Comparison of ENCODE assay signal across 26 mouse cellular contexts in genomic region chr10:60097774-60098173, GRCm38 (mm10). TPM values are rescaled to one million over a fixed set of nuclear protein-coding genes. Genes with fewer than 3 reads are reported as not detected.
A peak's percentile ranks its signal among the peaks of the same experiment; 100 is the strongest.
DNase-seq lines count a peak whose midpoint lies in the region; ATAC-seq and TF ChIP-seq lines count a peak whose summit lies in the region.
"Had no signal": no experiment of that assay in that cellular context is flagged by ENCODE, and none has a peak within 500 bp of the region (broad histone marks: within the 10 kb centered on the region; RNA-seq: fewer than 3 reads in every experiment).

No protein-coding gene starts in this region.

- WGBS in kidney, embryonic 16.5 days, result 33% methylated on average over 5 of the region's 5 CpGs
- 53% methylated on average over 5 of the region's 5 CpGs for WGBS in stomach, embryonic 15.5 days
- 58% methylated on average over 5 of the region's 5 CpGs for WGBS in stomach, postnatal 0 days

- no peak for DNase-seq in frontal cortex, postnatal 10 days (ENCODE audit: low spot score in 2 of 2)
- no peak for DNase-seq in kidney, postnatal 10 days
- peak; percentile 41 to 62 for DNase-seq in layer of hippocampus, adult 18-20 months (ENCODE audit: low spot score in 2 of 2)
- DNase-seq in layer of hippocampus, adult 9-10 months (ENCODE audit: low spot score), result no peak
- DNase-seq in stomach, postnatal 0 days (ENCODE audit: low spot score), result no peak
- DNase-seq: adrenal gland, adult 8-10 months; adrenal gland, postnatal 25 days; cerebellum, adult 18-20 months; cerebellum, adult 9-10 months; forebrain, postnatal 0 days; gastrocnemius, postnatal 10 days; gastrocnemius, postnatal 36 days; heart, adult 2 months; heart, postnatal 14 days; heart, postnatal 4 days had no signal

- 0 out of 2 replicates have a peak, but pooled peaks cover 4% of the 10 kb centered on the region for H3K36me3 ChIP-seq in kidney, embryonic 16.5 days (ENCODE audit: insufficient read depth, low read length)
- peaks cover 7% of the 10 kb centered on the region; the same call in 1 of the 2 replicates for H3K36me3 ChIP-seq in stomach, embryonic 15.5 days
- H3K36me3 ChIP-seq in stomach, postnatal 0 days (ENCODE audit: control insufficient read depth, insufficient read depth, low read length), result no peaks in the 10 kb centered on the region
- H3K36me3 ChIP-seq: embryonic facial prominence, embryonic 12.5 days had no signal

- H3K27ac ChIP-seq in kidney, embryonic 16.5 days (ENCODE audit: low read length), result peak overlapping the region; percentile 31
- 0 out of 2 replicates have a peak overlapping the region, but pooled peaks have one; percentile 11 for H3K27ac ChIP-seq in stomach, embryonic 15.5 days
- H3K27ac ChIP-seq in stomach, postnatal 0 days (replicated peaks), result no peak overlapping the region
- H3K27ac ChIP-seq: embryonic facial prominence, embryonic 12.5 days; embryonic facial prominence, embryonic 15.5 days; heart, adult 2 months; heart, embryonic 13.5 days; hindbrain, embryonic 14.5 days had no signal

- H3K9me3 ChIP-seq in kidney, embryonic 16.5 days (ENCODE audit: low read length), result no peaks in the 10 kb centered on the region
- H3K9me3 ChIP-seq in stomach, embryonic 15.5 days, result no peaks in the 10 kb centered on the region
- no peaks in the 10 kb centered on the region for H3K9me3 ChIP-seq in stomach, postnatal 0 days (ENCODE audit: control insufficient read depth, low read length)
- H3K9me3 ChIP-seq: embryonic facial prominence, embryonic 12.5 days; embryonic facial prominence, embryonic 15.5 days; heart, embryonic 10.5 days; heart, embryonic 13.5 days had no signal

- H3K9ac ChIP-seq in kidney, embryonic 16.5 days (replicated peaks; ENCODE audit: low read length), result no peak overlapping the region
- no peak overlapping the region for H3K9ac ChIP-seq in stomach, embryonic 15.5 days
- no peak overlapping the region for H3K9ac ChIP-seq in stomach, postnatal 0 days (ENCODE audit: low read length)
- H3K9ac ChIP-seq: embryonic facial prominence, embryonic 12.5 days; embryonic facial prominence, embryonic 15.5 days; forebrain, postnatal 0 days; heart, embryonic 13.5 days; hindbrain, embryonic 14.5 days had no signal

- no peak overlapping the region for H3K4me2 ChIP-seq in kidney, embryonic 16.5 days (replicated peaks; ENCODE audit: low read depth, low read length)
- no peak overlapping the region for H3K4me2 ChIP-seq in stomach, embryonic 15.5 days
- no peak overlapping the region for H3K4me2 ChIP-seq in stomach, postnatal 0 days (replicated peaks; ENCODE audit: low read depth)
- H3K4me2 ChIP-seq: embryonic facial prominence, embryonic 12.5 days; embryonic facial prominence, embryonic 15.5 days; heart, embryonic 13.5 days; hindbrain, embryonic 14.5 days had no signal

- no peak for TF ChIP-seq CTCF in stomach, postnatal 0 days (IDR thresholded peaks at IDR 0.05; ENCODE audit: low read depth)

- H3K4me3 ChIP-seq in kidney, embryonic 16.5 days (ENCODE audit: low read length), result no peak overlapping the region
- H3K4me3 ChIP-seq in stomach, embryonic 15.5 days (replicated peaks), result no peak overlapping the region
- no peak overlapping the region for H3K4me3 ChIP-seq in stomach, postnatal 0 days (ENCODE audit: low read depth, low read length)
- H3K4me3 ChIP-seq: embryonic facial prominence, embryonic 12.5 days; embryonic facial prominence, embryonic 15.5 days; heart, adult 2 months; heart, embryonic 10.5 days; heart, embryonic 13.5 days had no signal

- peak; percentile 85 for ATAC-seq in frontal cortex, adult (ENCODE audit: low TSS enrichment)
- 0 out of 2 replicates have a peak, but pooled peaks have one; percentile 10 for ATAC-seq in kidney, embryonic 16.5 days (ENCODE audit: low FRiP score, low TSS enrichment)
- ATAC-seq in stomach, embryonic 15.5 days (ENCODE audit: insufficient read depth, low FRiP score, low read depth), result peak; percentile 40; the same call in 1 of the 2 replicates
- ATAC-seq in stomach, postnatal 0 days (ENCODE audit: low FRiP score, low TSS enrichment), result no peak
- ATAC-seq: activated CD4-positive, CD25-positive, alpha-beta regulatory T cell, adult 4 months; forebrain, embryonic 14.5 days; forebrain, postnatal 0 days had no signal

- no peaks in the 10 kb centered on the region for H3K27me3 ChIP-seq in kidney, embryonic 16.5 days (ENCODE audit: insufficient read depth, low read length)
- H3K27me3 ChIP-seq in stomach, embryonic 15.5 days (replicated peaks), result no peaks in the 10 kb centered on the region
- no peaks in the 10 kb centered on the region for H3K27me3 ChIP-seq in stomach, postnatal 0 days (ENCODE audit: control insufficient read depth, insufficient read depth, low read length)
- H3K27me3 ChIP-seq: embryonic facial prominence, embryonic 12.5 days; embryonic facial prominence, embryonic 15.5 days had no signal

- TF ChIP-seq EP300 in stomach, postnatal 0 days (optimal IDR thresholded peaks at IDR 0.05), result no peak

- H3K4me1 ChIP-seq in kidney, embryonic 16.5 days (ENCODE audit: insufficient read depth, low read length), result peaks cover 30% of the 10 kb centered on the region
- H3K4me1 ChIP-seq in stomach, embryonic 15.5 days, result peaks cover 5% of the 10 kb centered on the region; the same call in 1 of the 2 replicates
- no peaks in the 10 kb centered on the region for H3K4me1 ChIP-seq in stomach, postnatal 0 days (replicated peaks; ENCODE audit: control insufficient read depth, insufficient read depth)
- H3K4me1 ChIP-seq: embryonic facial prominence, embryonic 12.5 days; embryonic facial prominence, embryonic 15.5 days; heart, embryonic 10.5 days; heart, embryonic 13.5 days had no signal

RNA-seq across cellular contexts. Expression of gene Spock2, which starts 8.2 kb away (rescaled TPM):
- 47.1 and 56.8 TPM in 2 replicates for polyA plus RNA-seq in kidney, embryonic 16.5 days (2015; fragmentation: Nextera tagmentation; extraction: Ambion mirVana)
- 100 to 1,000 TPM; 480 to 496 TPM for total RNA-seq in layer of hippocampus, adult 18-20 months (2021)
- 5.3 and 6.1 TPM in 2 replicates for polyA plus RNA-seq in stomach, embryonic 15.5 days (2015; fragmentation: Nextera tagmentation; extraction: Ambion mirVana)
- polyA plus RNA-seq in stomach, postnatal 0 days (2015; fragmentation: Nextera tagmentation; extraction: Ambion mirVana), result 3.6 and 4.1 TPM in 2 replicates
- total RNA-seq: granulocyte monocyte progenitor cell, adult 5-6 weeks had no signal

Comparison
In these comparisons a context has a peak if more than half of its experiments do, and no peak if none do; other contexts are left out.
1. DNase-seq: peak in layer of hippocampus, adult 18-20 months (2 of 2); none in frontal cortex, postnatal 10 days (0 of 2), kidney, postnatal 10 days (single experiment), layer of hippocampus, adult 9-10 months (single experiment) and stomach, postnatal 0 days (single experiment).